Mouse (Mus musculus) intestine, embryonic 14.5 days (tissue): ENCODE results near the gene Itih2. TPM values are rescaled to one million over a fixed set of nuclear protein-coding genes. Genes with fewer than 3 reads are reported as not detected.

Experiments used
- ATAC-seq: fragments of 200-750 bp; cut with Nextera tagmentation; replicated peaks from 2 replicates; pipeline ENCODE4 v1.8.0; 2017; ENCODE audit warnings: low read depth, moderate number of reproducible peaks, moderate TSS enrichment, moderate library complexity; ENCODE audit not compliant: low FRiP score, low TSS enrichment
- DNase-seq: peaks from one replicate; pipeline ENCODE4 v3.0.0-alpha.2; 2018; ENCODE audit warnings: low spot score
- H3K27ac ChIP-seq: fragments of 300-500 bp; sonication (generic); 2 replicates; pipeline ENCODE4 v1.5.1; 2014; ENCODE audit warnings: low read depth, mild to moderate bottlenecking, control low read depth
- H3K27me3 ChIP-seq: fragments of 300-500 bp; sonication (generic); replicated peaks from 2 replicates; pipeline ENCODE4 v1.6.1; 2014; ENCODE audit warnings: low read length, control low read depth; ENCODE audit not compliant: control insufficient read depth, insufficient read depth
- H3K36me3 ChIP-seq: fragments of 300-500 bp; sonication (generic); 2 replicates; pipeline ENCODE4 v1.6.1; 2014; ENCODE audit warnings: low read length, control low read depth; ENCODE audit not compliant: control insufficient read depth, insufficient read depth
- H3K4me1 ChIP-seq: fragments of 300-500 bp; sonication (generic); replicated peaks from 2 replicates; pipeline ENCODE4 v1.6.1; 2014; ENCODE audit warnings: low read length, control low read depth, mixed read lengths; ENCODE audit not compliant: control insufficient read depth, insufficient read depth
- H3K4me2 ChIP-seq: fragments of 300-500 bp; sonication (generic); 2 replicates; pipeline ENCODE4 v1.6.1; 2014; ENCODE audit warnings: low read length
- H3K4me3 ChIP-seq: fragments of 300-500 bp; sonication (generic); 2 replicates; pipeline ENCODE4 v1.5.1; 2014; ENCODE audit warnings: low read depth, low read length, control low read depth, mixed read lengths
- H3K9ac ChIP-seq: fragments of 300-500 bp; sonication (generic); 2 replicates; pipeline ENCODE4 v1.6.1; 2014; ENCODE audit warnings: mild to moderate bottlenecking, low read length
- H3K9me3 ChIP-seq: fragments of 300-500 bp; sonication (generic); 2 replicates; pipeline ENCODE4 v1.6.1; 2016; ENCODE audit warnings: low read length, control low read depth; ENCODE audit not compliant: control insufficient read depth
- WGBS: fragments of 180-500 bp; shearing (Covaris S2); extraction: QIAGEN DNeasy Blood & Tissue Kit; methylation state at CpG from one replicate; pipeline ENCODE4 v1.1.7; 2014; 5-methylcytosine and 5-hydroxymethylcytosine counted together
- polyA plus RNA-seq: library from polyadenylated mRNA; unstranded; fragments of >200 nt; fragmentation: Nextera tagmentation; extraction: Ambion mirVana; gene quantifications from 2 replicates; pipeline ENCODE4 v1.2.1, GENCODE M21; 2014

Itih2 gene
- polyA plus RNA-seq, 1 experiment from 2014 or later = 0.27 TPM

DNA sequence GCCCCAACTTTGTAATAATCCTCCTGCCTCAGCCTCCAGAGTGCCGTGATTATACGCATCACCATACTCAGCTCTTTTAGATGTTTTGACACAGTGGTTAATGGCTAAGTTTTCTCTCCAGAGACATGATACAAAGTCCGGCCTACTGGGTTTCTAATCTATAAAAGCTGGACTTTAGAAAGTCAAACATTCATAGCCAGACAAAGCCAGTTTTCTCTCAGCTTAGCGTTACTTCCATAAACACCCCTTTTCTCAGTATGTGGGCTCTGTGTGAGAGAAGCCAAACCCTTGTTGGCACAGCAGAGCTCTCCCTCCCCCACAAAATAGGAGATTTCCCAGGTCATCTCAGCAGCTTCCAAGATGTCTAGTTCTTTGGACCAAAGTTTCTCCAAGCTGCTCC lies 2.6 kb downstream of the Itih2 start:
- Histone ChIP-seq H3K4me1 (no peaks in the 10 kb centered on the region), H3K36me3 (no peaks in the 10 kb centered on the region), H3K4me3 (no peak overlapping the region), H3K9ac (no peak overlapping the region), H3K27ac (no peak overlapping the region), H3K9me3 (no peaks in the 10 kb centered on the region), H3K27me3 (no peaks in the 10 kb centered on the region), H3K4me2 (no peak overlapping the region)
- DNase-seq (no peak), ATAC-seq (no peak)
- 77% methylated on average over 4 of the region's 4 CpGs for WGBS

DNA sequence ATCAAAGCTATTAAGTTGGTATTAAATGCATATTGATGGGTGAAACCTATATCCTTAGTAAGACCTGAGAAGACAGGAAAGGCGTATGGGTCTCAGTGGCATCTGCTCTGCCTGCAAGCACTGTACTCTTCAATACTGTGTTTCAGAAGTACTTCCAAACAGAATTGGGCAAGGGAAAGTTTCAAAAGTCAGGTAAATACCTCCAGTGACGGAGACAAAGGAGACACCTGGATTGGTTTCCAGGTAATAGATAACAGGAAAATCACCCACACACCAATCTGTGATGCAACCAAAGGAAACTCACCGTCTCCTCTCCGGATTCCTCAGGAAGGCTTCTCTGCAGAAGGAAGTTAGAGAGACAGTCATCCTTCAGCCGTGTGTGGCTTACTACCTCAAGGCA lies 3.7 kb downstream of the Itih2 start:
- Histone ChIP-seq H3K4me3 (no peak overlapping the region), H3K36me3 (no peaks in the 10 kb centered on the region), H3K9me3 (no peaks in the 10 kb centered on the region), H3K27ac (no peak overlapping the region), H3K27me3 (no peaks in the 10 kb centered on the region), H3K4me2 (no peak overlapping the region), H3K4me1 (no peaks in the 10 kb centered on the region), H3K9ac (no peak overlapping the region)
- ATAC-seq (no peak), DNase-seq (no peak)
- WGBS = 85% methylated on average over 5 of the region's 5 CpGs

DNA sequence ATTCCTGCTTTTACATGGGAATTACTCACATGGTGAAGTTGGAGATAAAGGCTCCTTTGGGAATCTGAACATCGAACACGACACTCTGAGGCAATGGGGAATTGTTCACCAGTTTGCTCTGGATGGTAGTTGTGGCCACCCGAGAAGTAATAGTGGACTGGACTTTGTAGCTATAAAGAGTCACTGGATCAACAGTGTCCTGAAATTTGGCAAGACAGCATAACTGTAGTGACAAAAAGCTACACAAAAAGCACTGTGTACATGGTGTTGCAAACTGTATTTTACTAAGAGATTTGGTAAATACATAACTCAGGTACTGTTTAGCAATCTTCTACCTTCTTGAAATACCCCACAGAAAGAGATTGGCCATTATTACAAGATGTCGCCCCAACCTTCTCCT lies 5.1 kb downstream of the Itih2 start:
- Histone ChIP-seq H3K36me3 (no peaks in the 10 kb centered on the region), H3K9me3 (no peaks in the 10 kb centered on the region), H3K4me2 (no peak overlapping the region), H3K4me1 (no peaks in the 10 kb centered on the region), H3K9ac (no peak overlapping the region), H3K27me3 (no peaks in the 10 kb centered on the region), H3K27ac (no peak overlapping the region), H3K4me3 (no peak overlapping the region)
- DNase-seq (no peak), ATAC-seq (no peak)
- WGBS = 94% methylated on average over 4 of the region's 4 CpGs

DNA sequence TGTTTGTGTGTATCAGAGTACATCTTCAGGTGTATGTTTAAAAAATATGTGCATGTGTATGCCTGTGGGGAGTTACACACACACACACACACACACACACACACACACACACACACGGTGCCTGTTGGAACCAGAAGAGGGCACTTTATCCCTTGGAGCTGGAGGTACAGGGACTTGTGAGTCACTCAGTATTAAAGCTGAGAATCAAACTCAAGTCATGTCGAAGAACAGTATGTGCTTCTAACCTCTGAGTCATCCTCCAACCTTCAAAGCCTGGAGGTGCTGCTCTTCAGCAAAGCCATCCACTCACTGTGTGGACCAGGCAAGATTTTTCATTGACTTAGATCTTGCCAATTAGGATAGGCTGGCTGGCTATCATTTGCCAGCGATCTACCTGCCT lies 9.4 kb downstream of the Itih2 start:
- Histone ChIP-seq H3K4me2 (no peak overlapping the region), H3K4me1 (no peaks in the 10 kb centered on the region), H3K9me3 (no peaks in the 10 kb centered on the region), H3K9ac (no peak overlapping the region), H3K4me3 (no peak overlapping the region), H3K27ac (no peak overlapping the region), H3K27me3 (no peaks in the 10 kb centered on the region), H3K36me3 (no peaks in the 10 kb centered on the region)
- DNase-seq (no peak), ATAC-seq (no peak)
- 70% methylated on average over 3 of the region's 3 CpGs for WGBS

DNA sequence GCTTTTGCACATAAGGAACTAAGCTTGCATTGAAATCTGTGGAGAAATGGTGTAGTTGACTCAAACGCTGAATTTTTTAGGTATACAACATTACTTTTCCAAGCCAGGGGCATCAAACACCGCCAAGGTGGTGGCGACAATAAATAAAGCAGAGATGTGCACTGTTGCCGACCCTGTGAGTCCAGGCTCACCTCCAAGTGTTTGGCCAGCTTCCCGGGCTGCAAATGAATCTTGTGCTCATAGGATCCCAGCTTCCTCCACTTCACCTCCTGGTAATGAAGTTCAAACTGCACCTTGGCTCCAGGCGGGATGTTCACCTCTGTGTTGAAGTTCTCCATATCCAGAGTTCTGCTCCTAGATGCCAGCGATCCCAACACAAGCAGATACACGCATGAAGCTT lies 11.9 kb downstream of the Itih2 start:
- no peak for DNase-seq
- H3K9me3 ChIP-seq = no peaks in the 10 kb centered on the region
- no peak overlapping the region for H3K4me3 ChIP-seq
- no peaks in the 10 kb centered on the region for H3K36me3 ChIP-seq
- H3K4me1 ChIP-seq = no peaks in the 10 kb centered on the region
- H3K4me2 ChIP-seq = no peak overlapping the region
- no peak for ATAC-seq
- no peak overlapping the region for H3K9ac ChIP-seq
- WGBS = 79% methylated on average over 8 of the region's 8 CpGs
- H3K27me3 ChIP-seq = no peaks in the 10 kb centered on the region
- no peak overlapping the region for H3K27ac ChIP-seq

DNA sequence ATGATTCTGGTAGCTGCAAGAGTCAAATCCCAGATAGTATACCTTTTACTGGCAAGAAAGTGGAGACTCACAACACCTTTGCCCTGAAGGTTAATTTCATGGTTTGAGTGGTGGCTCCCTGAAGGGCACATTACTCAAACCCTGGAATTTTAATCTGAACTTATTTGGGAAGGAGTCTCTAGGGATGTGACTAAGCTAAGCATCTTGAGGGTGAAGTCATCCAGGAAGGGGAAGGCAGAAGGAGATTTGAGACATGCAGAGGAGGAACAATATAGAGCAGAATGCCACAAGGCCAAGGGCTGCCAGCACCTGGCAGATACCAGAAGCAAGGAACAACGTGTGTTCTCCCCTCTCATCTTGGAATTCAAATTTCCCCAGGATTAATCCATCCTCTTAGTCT lies 12.4 kb downstream of the Itih2 start:
- WGBS = 46% methylated on average over 1 of the region's 1 CpGs
- H3K27ac ChIP-seq = no peak overlapping the region
- H3K4me1 ChIP-seq = no peaks in the 10 kb centered on the region
- H3K4me2 ChIP-seq = no peak overlapping the region
- no peaks in the 10 kb centered on the region for H3K36me3 ChIP-seq
- no peaks in the 10 kb centered on the region for H3K9me3 ChIP-seq
- H3K27me3 ChIP-seq = no peaks in the 10 kb centered on the region
- H3K4me3 ChIP-seq = no peak overlapping the region
- no peak overlapping the region for H3K9ac ChIP-seq
- ATAC-seq = no peak
- DNase-seq = no peak

- H3K4me2 ChIP-seq = no peak overlapping the region
- no peaks in the 10 kb centered on the region for H3K27me3 ChIP-seq
- H3K9me3 ChIP-seq = no peaks in the 10 kb centered on the region
- no peaks in the 10 kb centered on the region for H3K36me3 ChIP-seq
- H3K4me1 ChIP-seq = no peaks in the 10 kb centered on the region
- WGBS = 75% methylated on average over 6 of the region's 6 CpGs
- no peak overlapping the region for H3K27ac ChIP-seq
- no peak overlapping the region for H3K9ac ChIP-seq
- ATAC-seq = no peak
- H3K4me3 ChIP-seq = no peak overlapping the region
- no peak for DNase-seq
Measured at GRCm38 (mm10) chr2:10108535-10109189, 22.5 kb downstream of the Itih2 start.

- no peak overlapping the region for H3K9ac ChIP-seq
- no peak overlapping the region for H3K27ac ChIP-seq
- no peaks in the 10 kb centered on the region for H3K9me3 ChIP-seq
- H3K4me3 ChIP-seq = no peak overlapping the region
- WGBS = 42% methylated on average over 6 of the region's 6 CpGs
- no peak overlapping the region for H3K4me2 ChIP-seq
- DNase-seq = peak; percentile 66
- no peaks in the 10 kb centered on the region for H3K27me3 ChIP-seq
- ATAC-seq = no peak
- H3K36me3 ChIP-seq = no peaks in the 10 kb centered on the region
- H3K4me1 ChIP-seq = no peaks in the 10 kb centered on the region
Measured at GRCm38 (mm10) chr2:10101180-10101579, 30.0 kb downstream of the Itih2 start.

GRCm38 (mm10) chr2:10100471-10100870 lies 30.7 kb downstream of the Itih2 start:
- no peaks in the 10 kb centered on the region for H3K9me3 ChIP-seq
- H3K4me3 ChIP-seq = no peak overlapping the region
- H3K4me1 ChIP-seq = no peaks in the 10 kb centered on the region
- no peak overlapping the region for H3K9ac ChIP-seq
- 0 out of 2 replicates have a peak, but pooled peaks have one; percentile 41 for ATAC-seq
- H3K27me3 ChIP-seq = no peaks in the 10 kb centered on the region
- H3K27ac ChIP-seq = no peak overlapping the region
- no peak overlapping the region for H3K4me2 ChIP-seq
- no peaks in the 10 kb centered on the region for H3K36me3 ChIP-seq
- 58% methylated on average over 2 of the region's 2 CpGs for WGBS
- DNase-seq = no peak
